Mouse (Mus musculus): Measurements from ENCODE around the gene Fmod. TPM values are rescaled to one million over a fixed set of nuclear protein-coding genes. Genes with fewer than 3 reads are reported as not detected.

The Fmod gene
- polyA plus RNA-seq, 1 experiment from 2014 or later: 174 TPM

DNA sequence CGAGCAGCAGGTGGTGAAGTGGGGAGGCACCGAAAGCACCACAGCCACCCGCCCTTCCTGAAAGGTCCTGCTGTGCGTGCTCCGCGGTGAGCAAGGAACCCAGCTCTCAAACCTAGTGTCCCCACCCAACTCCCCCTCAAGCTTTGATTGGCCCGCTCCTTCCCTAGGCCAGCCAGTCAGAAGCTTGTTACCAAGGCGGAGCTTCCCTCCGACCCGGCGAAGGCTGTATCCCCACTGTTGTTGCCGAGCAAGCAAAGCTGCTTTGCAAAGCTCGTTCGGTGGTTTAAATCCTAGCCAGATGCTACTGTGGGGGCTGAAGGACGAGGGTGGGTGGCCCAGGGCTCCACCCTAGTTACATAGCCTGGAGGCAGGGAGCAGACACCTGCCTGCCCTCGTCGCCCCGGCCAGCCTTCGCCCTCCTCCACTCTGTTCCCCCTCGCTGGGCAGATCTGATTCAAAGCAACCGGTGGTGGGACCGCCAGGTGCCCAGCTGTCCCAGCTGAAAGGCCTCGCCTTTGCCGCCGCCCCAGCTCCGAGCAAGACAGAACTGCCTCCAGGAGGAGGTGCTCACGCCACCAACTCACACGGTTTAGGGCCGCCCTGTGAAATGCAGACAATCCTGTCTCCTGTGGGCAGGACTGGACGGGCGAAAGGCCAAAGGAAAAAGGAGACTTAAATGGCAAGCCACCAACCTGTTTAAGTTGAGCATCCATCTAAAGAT, 24.0 kb downstream of the Fmod start:
- WGBS: 3% methylated on average over 31 of the region's 31 CpGs

DNA sequence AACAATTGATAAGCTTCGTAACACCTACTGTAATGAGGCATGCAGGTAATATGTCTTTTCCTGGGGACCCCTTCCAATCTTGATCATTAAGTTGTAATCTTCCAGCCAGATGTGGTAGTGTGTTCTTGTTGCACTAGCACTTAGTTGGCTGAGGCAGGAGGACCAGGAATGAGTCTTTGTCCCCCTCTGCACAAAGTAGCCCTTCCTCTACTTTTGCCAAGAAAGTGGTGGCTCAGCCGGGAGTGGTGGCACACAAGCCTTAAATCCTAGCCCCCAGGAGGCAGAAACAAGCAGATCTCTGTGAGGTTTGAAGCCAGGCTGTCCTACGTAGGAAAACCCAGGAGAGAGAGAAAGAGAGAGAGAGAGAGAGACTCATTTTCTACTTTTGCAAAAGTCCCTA, 24.9 kb downstream of the Fmod start:
- no peaks in the 10 kb centered on the region for H3K36me3 ChIP-seq (ENCODE audit: insufficient read depth)
- H3K27me3 ChIP-seq (ENCODE audit: insufficient read depth, low read length): no peaks in the 10 kb centered on the region
- H3K9ac ChIP-seq: peak overlapping the region; percentile 2; the same call in 1 of the 2 replicates
- no peak for DNase-seq
- WGBS: 62% methylated on average over 3 of the region's 3 CpGs
- no peak overlapping the region for H3K4me3 ChIP-seq (ENCODE audit: low read depth, low read length)
- peak overlapping the region; percentile 64 for H3K4me2 ChIP-seq
- peak overlapping the region; percentile 99 for H3K27ac ChIP-seq (ENCODE audit: low read depth)
- no peaks in the 10 kb centered on the region for H3K9me3 ChIP-seq (ENCODE audit: low read depth, low read length)
- H3K4me1 ChIP-seq (ENCODE audit: insufficient read depth): peaks cover 65% of the 10 kb centered on the region
- ATAC-seq (ENCODE audit: insufficient read depth): no peak
- TF ChIP-seq CTCF (IDR thresholded peaks at IDR 0.05; ENCODE audit: low read depth): no peak

More for the DNA sequence above, 24.0 kb downstream of the Fmod start:
- Histone ChIP-seq H3K36me3 (ENCODE audit: insufficient read depth) (no peaks in the 10 kb centered on the region), H3K9ac (peak overlapping the region; percentile 54), H3K4me3 (ENCODE audit: low read depth, low read length) (peak overlapping the region; percentile 27), H3K9me3 (ENCODE audit: low read depth, low read length) (no peaks in the 10 kb centered on the region), H3K27ac (ENCODE audit: low read depth) (peak overlapping the region; percentile 99), H3K27me3 (ENCODE audit: insufficient read depth, low read length) (no peaks in the 10 kb centered on the region), H3K4me1 (ENCODE audit: insufficient read depth) (peaks cover 59% of the 10 kb centered on the region), H3K4me2 (peak overlapping the region; percentile 64)
- TF ChIP-seq CTCF (IDR thresholded peaks at IDR 0.05; ENCODE audit: low read depth): peak; percentile 59
- ATAC-seq (ENCODE audit: insufficient read depth) (peak; percentile 90), DNase-seq (peak; percentile 95)

DNA sequence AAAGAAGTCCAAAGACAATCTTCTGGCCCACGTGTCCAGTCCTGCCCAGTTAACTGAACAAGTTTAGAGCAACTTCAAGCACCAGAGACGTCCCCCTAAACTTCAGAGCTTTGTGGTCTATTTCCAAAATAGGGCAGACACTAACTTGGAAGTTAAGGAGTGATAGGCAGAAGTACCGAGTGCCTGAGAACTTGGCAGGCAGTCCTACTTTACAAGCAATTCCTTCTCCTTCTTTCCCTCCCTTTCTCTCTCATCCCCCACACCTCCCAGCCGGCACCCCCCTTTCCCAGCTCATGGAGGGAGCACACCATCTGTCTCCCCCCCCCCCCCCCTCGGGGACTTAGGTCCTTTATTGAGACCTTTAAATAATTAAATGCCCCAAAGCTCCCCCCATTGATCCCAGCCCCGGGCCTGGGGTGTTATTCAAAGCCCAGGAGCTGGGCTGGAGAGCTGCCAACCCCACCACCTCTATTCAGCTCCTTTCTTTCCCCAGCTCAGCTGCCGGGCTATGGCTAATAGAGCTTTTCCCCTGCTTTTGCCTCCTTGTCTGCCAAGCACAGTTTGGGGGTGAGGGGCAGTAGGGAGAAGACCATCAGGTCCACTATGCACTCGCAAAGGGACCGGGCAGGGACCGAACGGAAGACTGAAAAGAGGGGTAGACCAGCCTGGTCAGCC, 25.5 kb downstream of the Fmod start:
- H3K27me3 ChIP-seq (ENCODE audit: insufficient read depth, low read length): no peaks in the 10 kb centered on the region
- 0 out of 2 replicates have a peak overlapping the region, but pooled peaks have one; percentile 9 for H3K4me3 ChIP-seq (ENCODE audit: low read depth, low read length)
- H3K27ac ChIP-seq (ENCODE audit: low read depth): peak overlapping the region; percentile 99
- no peaks in the 10 kb centered on the region for H3K36me3 ChIP-seq (ENCODE audit: insufficient read depth)
- H3K4me2 ChIP-seq: peak overlapping the region; percentile 64
- peak; percentile 81 for DNase-seq
- ATAC-seq (ENCODE audit: insufficient read depth): no peak; the same call in 1 of the 2 replicates
- TF ChIP-seq CTCF (IDR thresholded peaks at IDR 0.05; ENCODE audit: low read depth): no peak
- H3K9me3 ChIP-seq (ENCODE audit: low read depth, low read length): no peaks in the 10 kb centered on the region
- H3K4me1 ChIP-seq (ENCODE audit: insufficient read depth): peaks cover 67% of the 10 kb centered on the region
- H3K9ac ChIP-seq: peak overlapping the region; percentile 35
- WGBS: 4% methylated on average over 11 of the region's 11 CpGs

DNA sequence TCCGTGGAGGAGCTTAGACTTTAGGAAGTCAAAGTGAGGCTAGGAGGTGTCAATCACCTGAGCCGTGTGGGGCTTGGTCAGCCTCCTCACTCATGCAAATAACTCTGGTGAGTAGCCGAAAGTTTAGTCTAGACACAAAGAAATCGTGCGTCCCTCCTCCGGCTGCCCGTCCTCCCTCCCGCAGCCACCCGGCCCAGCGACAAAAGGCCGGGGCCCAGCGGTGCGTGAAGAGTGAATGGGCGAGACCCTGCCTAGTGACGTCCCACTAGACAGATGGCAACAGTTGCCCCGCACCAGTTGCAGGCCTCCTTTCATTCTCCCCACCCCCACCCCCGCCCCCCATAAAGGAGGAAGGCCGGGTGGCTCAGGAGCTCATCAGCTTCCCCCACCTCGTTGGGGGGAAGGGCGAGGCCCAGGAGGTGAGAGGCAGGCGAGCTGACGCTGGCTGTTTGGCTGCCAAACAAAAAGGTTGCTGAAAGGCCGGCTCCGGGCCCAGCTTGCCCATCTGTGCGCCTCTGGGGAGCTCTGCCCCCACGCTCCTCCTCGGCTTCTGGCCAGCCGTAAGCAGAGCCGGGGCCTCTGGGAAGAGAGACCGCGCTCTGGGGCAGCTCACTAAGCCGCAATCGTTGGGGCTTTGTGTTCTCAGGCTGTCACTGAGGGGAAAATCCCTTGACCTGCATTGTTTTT, 26.2 kb downstream of the Fmod start:
- peak; percentile 88 for DNase-seq
- no peaks in the 10 kb centered on the region for H3K9me3 ChIP-seq (ENCODE audit: low read depth, low read length)
- WGBS: under 1% methylated on average over 33 of the region's 33 CpGs
- H3K4me1 ChIP-seq (ENCODE audit: insufficient read depth): peaks cover 72% of the 10 kb centered on the region
- peak overlapping the region; percentile 99 for H3K27ac ChIP-seq (ENCODE audit: low read depth)
- ATAC-seq (ENCODE audit: insufficient read depth): peak; percentile 42
- peak overlapping the region; percentile 35 for H3K9ac ChIP-seq
- TF ChIP-seq CTCF (IDR thresholded peaks at IDR 0.05; ENCODE audit: low read depth): no peak
- H3K4me2 ChIP-seq: peak overlapping the region; percentile 64
- no peaks in the 10 kb centered on the region for H3K36me3 ChIP-seq (ENCODE audit: insufficient read depth)
- H3K27me3 ChIP-seq (ENCODE audit: insufficient read depth, low read length): no peaks in the 10 kb centered on the region
- H3K4me3 ChIP-seq (ENCODE audit: low read depth, low read length): 0 out of 2 replicates have a peak overlapping the region, but pooled peaks have one; percentile 9

DNA sequence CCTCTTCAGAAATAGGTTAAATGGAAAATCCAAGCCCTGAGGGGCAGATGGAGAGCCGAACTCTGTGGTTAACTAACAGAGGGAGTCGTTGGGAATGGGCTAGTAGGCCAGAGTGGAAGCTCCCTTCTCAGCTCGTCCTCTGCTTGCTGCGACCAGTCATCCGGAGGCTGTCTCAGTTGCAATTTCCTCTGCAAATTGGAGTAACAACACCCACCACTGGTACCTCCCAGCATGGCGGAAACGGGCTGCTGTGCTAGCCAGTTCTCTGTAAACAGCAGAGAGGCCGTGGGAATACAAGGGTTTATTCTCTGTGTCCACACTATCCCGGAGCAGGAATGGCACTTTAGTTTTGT, 26.7 kb downstream of the Fmod start:
- TF ChIP-seq CTCF (IDR thresholded peaks at IDR 0.05; ENCODE audit: low read depth): no peak
- WGBS: 13% methylated on average over 9 of the region's 9 CpGs
- peak; percentile 69 for DNase-seq
- no peak for ATAC-seq (ENCODE audit: insufficient read depth)
- Histone ChIP-seq H3K9me3 (ENCODE audit: low read depth, low read length) (no peaks in the 10 kb centered on the region), H3K27ac (ENCODE audit: low read depth) (peak overlapping the region; percentile 99), H3K9ac (peak overlapping the region; percentile 35), H3K4me2 (peak overlapping the region; percentile 64), H3K36me3 (ENCODE audit: insufficient read depth) (no peaks in the 10 kb centered on the region), H3K27me3 (ENCODE audit: insufficient read depth, low read length) (no peaks in the 10 kb centered on the region), H3K4me1 (ENCODE audit: insufficient read depth) (peaks cover 72% of the 10 kb centered on the region), H3K4me3 (ENCODE audit: low read depth, low read length) (no peak overlapping the region)

DNA sequence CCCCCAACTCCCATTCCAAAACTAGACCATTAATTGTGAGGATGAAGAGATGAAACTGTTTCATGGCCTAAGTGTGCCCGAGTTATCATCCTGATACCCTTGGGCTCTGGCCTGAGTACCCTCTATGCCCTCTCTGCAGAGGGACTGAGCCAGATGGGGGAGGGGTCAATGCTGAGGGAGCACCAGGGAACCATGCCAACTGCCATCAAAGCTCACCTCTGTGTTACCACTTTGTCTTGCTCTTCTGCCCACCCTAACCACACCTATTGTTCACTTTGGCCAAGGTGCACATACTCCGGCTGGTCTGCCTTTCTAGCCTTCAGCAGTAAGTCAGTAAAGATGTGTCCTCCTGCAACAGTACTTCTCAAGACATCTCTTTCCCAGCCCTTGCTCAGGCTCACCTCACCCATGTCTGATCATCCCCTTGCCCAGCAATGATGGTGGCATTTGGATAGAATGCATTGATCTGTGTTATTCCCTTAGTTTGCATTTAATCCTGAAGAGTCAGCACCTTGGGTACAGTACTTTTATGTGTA, 27.3 kb downstream of the Fmod start:
- Histone ChIP-seq H3K9me3 (ENCODE audit: low read depth, low read length) (no peaks in the 10 kb centered on the region), H3K36me3 (ENCODE audit: insufficient read depth) (no peaks in the 10 kb centered on the region), H3K4me1 (ENCODE audit: insufficient read depth) (peaks cover 76% of the 10 kb centered on the region), H3K9ac (no peak overlapping the region), H3K27me3 (ENCODE audit: insufficient read depth, low read length) (no peaks in the 10 kb centered on the region), H3K4me3 (ENCODE audit: low read depth, low read length) (no peak overlapping the region), H3K4me2 (no peak overlapping the region; the same call in 1 of the 2 replicates), H3K27ac (ENCODE audit: low read depth) (peak overlapping the region; percentile 99)
- no peak for TF ChIP-seq CTCF (IDR thresholded peaks at IDR 0.05; ENCODE audit: low read depth)
- no peak for ATAC-seq (ENCODE audit: insufficient read depth)
- 90% methylated on average over 2 of the region's 2 CpGs for WGBS
- no peak for DNase-seq

Data from lung, embryonic 14.5 days (tissue).